Mouse (Mus musculus): ENCODE results near the gene Insm2.

DNA sequence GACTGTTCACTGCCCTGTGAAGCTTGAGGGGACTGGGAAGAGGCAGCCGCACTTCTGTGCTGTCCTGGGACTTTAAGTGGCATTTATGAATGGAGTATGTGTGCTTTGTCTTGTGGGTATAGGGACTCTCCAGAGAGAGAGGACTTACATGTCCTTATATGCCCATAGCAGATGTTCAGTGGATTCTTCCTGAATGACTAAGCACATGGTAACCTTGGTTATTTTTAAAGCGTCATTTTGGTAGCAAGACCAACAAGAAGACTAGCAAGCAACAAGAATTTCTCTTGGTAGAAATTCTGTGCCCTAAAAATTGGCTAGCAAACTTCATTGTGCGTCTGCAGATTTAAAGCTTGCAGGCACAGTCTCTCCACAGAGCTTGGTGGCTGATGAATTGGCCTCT lies 35.5 kb upstream of the Insm2 start:
- TF ChIP-seq MEF2A (IDR thresholded peaks at IDR 0.05; ENCODE audit: borderline replicate concordance, low read depth, low read length) (no peak), EP300 (IDR thresholded peaks at IDR 0.05; ENCODE audit: low read length) (no peak)

Data from CH12.LX (cell line).